Mouse (Mus musculus): ENCODE data around the gene Setd2. TPM values are rescaled to one million over a fixed set of nuclear protein-coding genes. Genes with fewer than 3 reads are reported as not detected.

Setd2 gene
- polyA plus RNA-seq, 1 experiment from 2014 or later: 43.3 TPM

DNA sequence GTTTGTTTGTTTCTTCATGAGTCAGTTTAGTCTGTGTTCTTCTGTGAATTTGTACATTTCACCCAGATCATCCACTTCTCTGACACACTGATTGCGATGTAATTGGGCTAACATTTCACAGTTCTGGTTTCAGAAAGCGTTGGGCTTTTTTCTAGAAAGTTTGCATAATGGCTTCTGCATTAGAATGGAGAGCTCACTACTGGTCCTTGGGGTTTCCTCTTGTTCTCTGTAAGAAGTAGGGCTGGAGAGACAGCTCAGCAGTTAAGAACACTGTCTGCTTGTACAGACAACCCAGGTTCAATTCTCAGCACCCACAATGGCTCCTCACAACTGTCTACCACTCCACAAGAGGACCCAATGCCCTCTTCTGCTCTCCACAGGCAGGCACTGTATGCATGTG is 127.8 kb downstream of the Setd2 start:
- no peak overlapping the region for H3K4me3 ChIP-seq
- no peak overlapping the region for H3K9ac ChIP-seq
- 74% methylated on average over 2 of the region's 2 CpGs for WGBS
- no peak overlapping the region for H3K27ac ChIP-seq
- no peaks in the 10 kb centered on the region for H3K9me3 ChIP-seq
- peaks cover 16% of the 10 kb centered on the region for H3K4me1 ChIP-seq
- no peaks in the 10 kb centered on the region for H3K36me3 ChIP-seq
- ATAC-seq (ENCODE audit: low FRiP score, low read depth): no peak
- no peak overlapping the region for H3K4me2 ChIP-seq (replicated peaks)
- H3K27me3 ChIP-seq: peaks cover under 1% of the 10 kb centered on the region; the same call in 1 of the 2 replicates

GRCm38 (mm10) chr9:110660856-110661612 is 128.6 kb downstream of the Setd2 start:
- Histone ChIP-seq H3K4me2 (replicated peaks) (no peak overlapping the region), H3K4me1 (peaks cover 16% of the 10 kb centered on the region), H3K27me3 (no peaks in the 10 kb centered on the region), H3K9ac (no peak overlapping the region), H3K9me3 (no peaks in the 10 kb centered on the region), H3K4me3 (no peak overlapping the region), H3K27ac (no peak overlapping the region), H3K36me3 (no peaks in the 10 kb centered on the region)
- no peak for ATAC-seq (ENCODE audit: low FRiP score, low read depth)
- 67% methylated on average over 7 of the region's 7 CpGs for WGBS

GRCm38 (mm10) chr9:110662844-110663243 is 130.4 kb downstream of the Setd2 start:
- WGBS: 86% methylated on average over 1 of the region's 1 CpGs
- no peak for ATAC-seq (ENCODE audit: low FRiP score, low read depth)

GRCm38 (mm10) chr9:110665912-110666311 is 133.5 kb downstream of the Setd2 start:
- Histone ChIP-seq H3K4me1 (peaks cover 17% of the 10 kb centered on the region), H3K4me3 (no peak overlapping the region), H3K9ac (no peak overlapping the region), H3K27me3 (no peaks in the 10 kb centered on the region), H3K9me3 (no peaks in the 10 kb centered on the region), H3K27ac (no peak overlapping the region), H3K4me2 (replicated peaks) (no peak overlapping the region; the same call in 1 of the 2 replicates), H3K36me3 (no peaks in the 10 kb centered on the region)
- 14% methylated on average over 4 of the region's 4 CpGs for WGBS
- ATAC-seq (ENCODE audit: low FRiP score, low read depth): 0 out of 2 replicates have a peak, but pooled peaks have one; percentile 44

More at GRCm38 (mm10) chr9:110662844-110663243, 130.4 kb downstream of the Setd2 start:
- no peaks in the 10 kb centered on the region for H3K36me3 ChIP-seq
- no peak overlapping the region for H3K4me3 ChIP-seq
- no peak overlapping the region for H3K9ac ChIP-seq
- peaks cover 20% of the 10 kb centered on the region for H3K4me1 ChIP-seq
- no peaks in the 10 kb centered on the region for H3K27me3 ChIP-seq
- no peak overlapping the region for H3K27ac ChIP-seq
- no peak overlapping the region for H3K4me2 ChIP-seq (replicated peaks)
- H3K9me3 ChIP-seq: no peaks in the 10 kb centered on the region

- Histone ChIP-seq H3K4me1 (peaks cover 17% of the 10 kb centered on the region), H3K27ac (no peak overlapping the region), H3K9ac (no peak overlapping the region), H3K9me3 (no peaks in the 10 kb centered on the region), H3K36me3 (no peaks in the 10 kb centered on the region), H3K4me3 (no peak overlapping the region), H3K4me2 (replicated peaks) (no peak overlapping the region), H3K27me3 (no peaks in the 10 kb centered on the region)
- ATAC-seq (ENCODE audit: low FRiP score, low read depth): no peak
- 45% methylated on average over 8 of the region's 8 CpGs for WGBS
These were observed 134.0 kb downstream of the Setd2 start for GRCm38 (mm10) chr9:110666374-110666773.

DNA sequence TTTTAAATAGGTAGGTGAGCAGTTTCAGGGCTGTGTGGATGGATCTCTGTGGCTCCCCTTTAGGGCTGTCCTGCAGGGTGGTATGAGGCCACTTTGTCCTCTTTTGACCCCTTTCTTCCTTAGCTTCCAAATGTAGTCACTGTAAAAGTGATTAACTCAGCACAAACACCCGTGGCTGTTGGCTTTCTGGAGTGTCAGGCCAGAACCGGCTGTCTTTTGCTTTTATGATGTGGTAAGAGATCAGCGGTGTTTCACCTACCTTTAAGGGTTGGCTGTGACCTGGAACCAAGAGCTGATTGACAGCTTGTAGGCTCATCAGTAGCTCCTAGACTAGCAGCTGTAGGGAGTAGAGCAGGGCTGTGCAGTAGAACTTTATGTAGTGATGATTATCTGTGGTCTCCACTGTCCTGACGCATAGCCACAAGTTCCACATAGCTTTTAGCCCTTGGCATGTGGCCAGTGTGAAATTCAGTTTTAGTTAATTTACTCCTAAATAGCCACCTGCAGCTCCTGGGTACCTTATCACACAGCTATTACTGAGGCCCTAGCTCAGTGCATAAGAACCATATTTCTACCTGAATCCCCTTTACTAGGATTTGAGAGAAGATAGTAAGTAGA is 134.9 kb downstream of the Setd2 start:
- H3K36me3 ChIP-seq: no peaks in the 10 kb centered on the region
- ATAC-seq (ENCODE audit: low FRiP score, low read depth): no peak
- H3K4me3 ChIP-seq: no peak overlapping the region
- 0 out of 2 replicates have a peak overlapping the region, but pooled peaks have one; percentile 25 for H3K9ac ChIP-seq
- 55% methylated on average over 4 of the region's 4 CpGs for WGBS
- no peak overlapping the region for H3K4me2 ChIP-seq (replicated peaks)
- H3K27ac ChIP-seq: no peak overlapping the region
- H3K27me3 ChIP-seq: no peaks in the 10 kb centered on the region
- no peaks in the 10 kb centered on the region for H3K9me3 ChIP-seq
- peaks cover 17% of the 10 kb centered on the region for H3K4me1 ChIP-seq

Small RNA genes within 50 kb of the gene (microRNA-seq; reads per million reads assigned to microRNA genes)
- not detected for gene Mir8107

Other genes with a start within 250 kb of the Setd2 start
- 34.4 and 35.8 TPM in 2 replicates for gene Elp6, start 227.4 kb upstream of the Setd2 start, polyA plus RNA-seq (2015; fragmentation: Nextera tagmentation; extraction: Ambion mirVana)
- 39.7 and 40.2 TPM in 2 replicates for gene Scap, start 199.3 kb upstream of the Setd2 start, polyA plus RNA-seq (2015; fragmentation: Nextera tagmentation; extraction: Ambion mirVana)
- 17.7 and 17.9 TPM in 2 replicates for gene Ptpn23, start 124.4 kb upstream of the Setd2 start, polyA plus RNA-seq (2015; fragmentation: Nextera tagmentation; extraction: Ambion mirVana)
- gene Ngp, start 112.8 kb upstream of the Setd2 start, polyA plus RNA-seq (2015; fragmentation: Nextera tagmentation; extraction: Ambion mirVana): 0.97 and 0.98 TPM in 2 replicates
- gene Klhl18, start 55.9 kb upstream of the Setd2 start, polyA plus RNA-seq (2015; fragmentation: Nextera tagmentation; extraction: Ambion mirVana): 9.3 and 9.9 TPM in 2 replicates
- gene Kif9, start 55.6 kb upstream of the Setd2 start, polyA plus RNA-seq (2015; fragmentation: Nextera tagmentation; extraction: Ambion mirVana): 1.1 TPM in 2 replicates
- gene Nradd, start 91.9 kb downstream of the Setd2 start, polyA plus RNA-seq (2015; fragmentation: Nextera tagmentation; extraction: Ambion mirVana): 61.2 and 64.5 TPM in 2 replicates
- 0.75 and 0.76 TPM in 2 replicates for gene Nbeal2, start 121.6 kb downstream of the Setd2 start, polyA plus RNA-seq (2015; fragmentation: Nextera tagmentation; extraction: Ambion mirVana)
- 106 and 107 TPM in 2 replicates for gene Ccdc12, start 123.9 kb downstream of the Setd2 start, polyA plus RNA-seq (2015; fragmentation: Nextera tagmentation; extraction: Ambion mirVana)
- gene Myl3, start 209.3 kb downstream of the Setd2 start, polyA plus RNA-seq (2015; fragmentation: Nextera tagmentation; extraction: Ambion mirVana): 3.5 and 4.8 TPM in 2 replicates
- gene Pth1r, start 214.5 kb downstream of the Setd2 start, polyA plus RNA-seq (2015; fragmentation: Nextera tagmentation; extraction: Ambion mirVana): 91.1 and 97.7 TPM in 2 replicates

All from limb, embryonic 13.5 days (tissue).